Mouse (Mus musculus) kidney, adult 2 months (tissue): ENCODE results near the gene Apol10b.

ENCODE experiments used
- CTCF ChIP-seq: fragments of 200-500 bp; conservative IDR thresholded peaks from 2 replicates; pipeline ENCODE4 v1.5.1; 2011; ENCODE audit warnings: low read depth, mild to moderate bottlenecking, control low read depth, low read length, moderate library complexity, mixed read lengths; ENCODE audit not compliant: insufficient read depth, insufficient read length
- POLR2A ChIP-seq: fragments of 200-500 bp; IDR thresholded peaks from one replicate; pipeline ENCODE4 v1.6.1; 2011; ENCODE audit warnings: low read depth, low read length, control low read depth

GRCm38 (mm10) chr15:77590881-77591280 lies 5.0 kb downstream of the Apol10b start:
- no peak for TF ChIP-seq POLR2A
- TF ChIP-seq CTCF, result no peak
